Mouse (Mus musculus): ENCODE data around the gene Mybpc2. TPM values are rescaled to one million over a fixed set of nuclear protein-coding genes. Genes with fewer than 3 reads are reported as not detected.

Mybpc2 gene
- polyA plus RNA-seq, 1 experiment = 6.4 TPM

DNA sequence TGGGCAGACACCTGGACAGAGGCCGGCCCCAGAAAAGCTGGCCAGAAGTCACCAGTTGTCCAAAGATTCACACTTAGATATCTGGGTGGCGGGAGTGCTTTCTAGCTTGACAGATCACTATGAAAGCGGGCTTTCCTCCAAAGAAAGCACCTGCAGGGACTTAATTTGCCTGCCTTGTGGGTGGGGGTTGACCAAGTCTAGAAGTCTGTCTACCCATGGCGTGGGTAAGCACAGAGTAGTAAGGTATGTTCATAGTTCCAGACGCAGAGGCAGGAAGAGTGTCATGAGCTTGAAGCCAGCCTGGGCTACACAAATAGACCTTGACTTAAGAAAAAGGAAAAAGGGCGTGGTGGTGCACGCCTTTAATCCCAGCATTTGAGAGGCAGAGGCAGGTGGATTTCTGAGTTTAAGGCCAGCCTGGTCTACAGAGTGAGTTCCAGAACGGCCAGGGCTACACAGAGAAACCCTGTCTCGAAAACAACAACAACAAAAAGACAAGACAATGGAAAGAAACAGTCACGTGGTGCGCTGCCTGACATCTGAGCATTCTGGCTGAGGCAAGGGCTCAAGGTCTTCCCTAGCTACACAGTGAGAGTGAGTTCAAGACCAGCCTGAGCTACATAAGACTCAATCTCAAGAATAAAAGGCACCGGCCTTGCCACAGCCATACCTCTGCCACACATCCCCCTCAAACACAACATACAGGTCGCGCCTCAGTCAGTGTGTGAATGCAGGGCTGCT is 2.1 kb upstream of the Mybpc2 start:
- Histone ChIP-seq H3K4me1 (ENCODE audit: control insufficient read depth, insufficient read depth, low read length) (no peaks in the 10 kb centered on the region; the same call in 1 of the 2 replicates), H3K4me3 (ENCODE audit: insufficient read depth, low read depth, low read length) (no peak overlapping the region), H3K36me3 (ENCODE audit: control insufficient read depth, insufficient read depth, low read length) (no peaks in the 10 kb centered on the region), H3K27me3 (replicated peaks; ENCODE audit: control insufficient read depth, insufficient read depth, low read length) (no peaks in the 10 kb centered on the region), H3K27ac (ENCODE audit: insufficient read depth, low read depth, low read length) (no peak overlapping the region)
- 92% methylated on average over 14 of the region's 14 CpGs for WGBS
- DNase-seq = no peak
- no peak for TF ChIP-seq POLR2A (IDR thresholded peaks at IDR 0.05; ENCODE audit: low read depth, low read length)
- no peak for TF ChIP-seq CTCF (conservative IDR thresholded peaks at IDR 0.05; ENCODE audit: insufficient read depth, insufficient read length, low read depth, low read length)

DNA sequence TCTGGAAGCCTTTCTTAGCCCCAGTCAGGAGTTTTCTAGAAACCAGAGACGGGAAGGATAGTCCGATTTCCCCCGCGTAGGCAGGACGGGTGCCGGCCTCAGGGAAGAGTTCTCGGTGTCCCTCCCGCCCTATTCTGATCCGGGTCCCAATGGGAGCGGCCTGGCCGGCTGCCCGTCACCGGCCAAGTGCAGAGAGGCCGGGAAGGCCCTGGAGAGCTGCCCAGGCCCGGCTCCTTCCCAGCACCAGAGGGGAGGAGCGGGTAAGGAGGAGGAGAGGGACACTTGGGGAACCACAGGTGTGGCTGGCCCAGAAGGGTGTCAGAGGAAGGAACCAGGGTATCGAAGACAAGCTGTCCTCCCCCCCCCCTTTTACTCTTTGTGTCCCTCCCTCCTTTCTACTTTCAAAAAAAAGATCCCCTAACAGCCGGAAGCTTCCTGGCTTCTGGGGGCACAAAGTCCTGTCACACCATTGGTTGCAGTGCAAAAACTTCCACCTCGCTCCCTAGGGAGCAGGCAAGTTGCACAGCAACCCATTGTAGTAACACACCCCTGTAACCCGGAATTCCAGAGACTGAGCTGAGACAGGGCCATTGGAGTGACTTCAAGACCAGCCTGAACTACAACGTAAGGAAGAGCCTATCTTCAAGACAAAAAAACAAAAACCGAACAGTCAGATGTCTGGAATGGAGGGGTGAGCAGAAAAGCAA is 823 bp upstream of the Mybpc2 start:
- H3K27me3 ChIP-seq (replicated peaks; ENCODE audit: control insufficient read depth, insufficient read depth, low read length) = no peaks in the 10 kb centered on the region
- no peak for TF ChIP-seq POLR2A (IDR thresholded peaks at IDR 0.05; ENCODE audit: low read depth, low read length)
- TF ChIP-seq CTCF (conservative IDR thresholded peaks at IDR 0.05; ENCODE audit: insufficient read depth, insufficient read length, low read depth, low read length) = no peak
- WGBS = 8% methylated on average over 22 of the region's 22 CpGs
- H3K4me1 ChIP-seq (ENCODE audit: control insufficient read depth, insufficient read depth, low read length) = no peaks in the 10 kb centered on the region; the same call in 1 of the 2 replicates
- H3K36me3 ChIP-seq (ENCODE audit: control insufficient read depth, insufficient read depth, low read length) = no peaks in the 10 kb centered on the region
- H3K27ac ChIP-seq (ENCODE audit: insufficient read depth, low read depth, low read length) = no peak overlapping the region
- DNase-seq = peak; percentile 96
- peak overlapping the region; percentile 9 for H3K4me3 ChIP-seq (ENCODE audit: insufficient read depth, low read depth, low read length)

DNA sequence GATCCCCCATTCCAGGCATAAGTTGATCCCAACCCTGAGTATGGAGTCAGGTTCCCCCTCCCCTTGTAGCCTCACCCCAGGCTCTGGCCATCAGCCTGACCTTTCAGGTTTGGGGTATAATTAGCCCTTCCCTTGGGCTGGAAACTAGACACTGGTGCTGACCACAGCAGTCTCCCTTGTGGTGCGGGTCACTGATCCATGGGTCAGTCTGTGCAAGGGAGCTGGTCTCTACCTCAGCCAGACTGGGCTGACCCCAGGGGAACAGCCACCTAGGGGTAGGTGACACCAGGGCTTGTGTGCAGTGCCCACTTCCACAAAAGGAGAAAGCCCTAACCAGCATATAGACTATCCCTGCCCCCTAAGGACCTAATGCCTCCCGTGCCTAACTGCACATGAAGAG is 1.4 kb downstream of the Mybpc2 start:
- Histone ChIP-seq H3K36me3 (ENCODE audit: control insufficient read depth, insufficient read depth, low read length) (no peaks in the 10 kb centered on the region), H3K4me3 (ENCODE audit: insufficient read depth, low read depth, low read length) (no peak overlapping the region), H3K4me1 (ENCODE audit: control insufficient read depth, insufficient read depth, low read length) (no peaks in the 10 kb centered on the region; the same call in 1 of the 2 replicates), H3K27ac (ENCODE audit: insufficient read depth, low read depth, low read length) (no peak overlapping the region), H3K27me3 (replicated peaks; ENCODE audit: control insufficient read depth, insufficient read depth, low read length) (no peaks in the 10 kb centered on the region)
- no peak for TF ChIP-seq POLR2A (IDR thresholded peaks at IDR 0.05; ENCODE audit: low read depth, low read length)
- TF ChIP-seq CTCF (conservative IDR thresholded peaks at IDR 0.05; ENCODE audit: insufficient read depth, insufficient read length, low read depth, low read length) = no peak
- DNase-seq = no peak
- WGBS = 74% methylated on average over 2 of the region's 2 CpGs

DNA sequence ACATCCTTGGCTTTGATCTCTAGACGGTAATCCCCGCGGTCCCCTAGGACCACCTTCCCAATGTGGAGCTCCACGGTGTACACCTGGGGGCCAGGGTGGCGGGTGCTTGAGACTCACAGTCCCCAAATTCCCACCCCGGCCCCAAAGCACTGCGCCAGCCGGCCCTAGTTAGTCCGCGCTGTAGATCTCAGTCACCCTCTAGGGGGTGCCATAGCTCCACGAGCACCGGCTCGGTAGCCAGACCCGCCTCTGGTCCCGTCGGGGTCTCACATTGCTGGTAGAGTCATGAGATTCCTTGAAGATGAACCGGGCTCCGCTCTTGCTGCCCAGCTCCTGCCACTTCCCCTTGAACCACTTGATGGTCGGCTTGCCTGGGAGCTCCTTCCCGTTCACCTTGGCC is 2.7 kb downstream of the Mybpc2 start:
- DNase-seq = peak; percentile 60
- Histone ChIP-seq H3K27ac (ENCODE audit: insufficient read depth, low read depth, low read length) (no peak overlapping the region), H3K4me1 (ENCODE audit: control insufficient read depth, insufficient read depth, low read length) (no peaks in the 10 kb centered on the region), H3K4me3 (ENCODE audit: insufficient read depth, low read depth, low read length) (no peak overlapping the region), H3K36me3 (ENCODE audit: control insufficient read depth, insufficient read depth, low read length) (no peaks in the 10 kb centered on the region), H3K27me3 (replicated peaks; ENCODE audit: control insufficient read depth, insufficient read depth, low read length) (no peaks in the 10 kb centered on the region)
- WGBS = 3% methylated on average over 20 of the region's 20 CpGs
- no peak for TF ChIP-seq POLR2A (IDR thresholded peaks at IDR 0.05; ENCODE audit: low read depth, low read length)
- peak; percentile 77 for TF ChIP-seq CTCF (conservative IDR thresholded peaks at IDR 0.05; ENCODE audit: insufficient read depth, insufficient read length, low read depth, low read length)

DNA sequence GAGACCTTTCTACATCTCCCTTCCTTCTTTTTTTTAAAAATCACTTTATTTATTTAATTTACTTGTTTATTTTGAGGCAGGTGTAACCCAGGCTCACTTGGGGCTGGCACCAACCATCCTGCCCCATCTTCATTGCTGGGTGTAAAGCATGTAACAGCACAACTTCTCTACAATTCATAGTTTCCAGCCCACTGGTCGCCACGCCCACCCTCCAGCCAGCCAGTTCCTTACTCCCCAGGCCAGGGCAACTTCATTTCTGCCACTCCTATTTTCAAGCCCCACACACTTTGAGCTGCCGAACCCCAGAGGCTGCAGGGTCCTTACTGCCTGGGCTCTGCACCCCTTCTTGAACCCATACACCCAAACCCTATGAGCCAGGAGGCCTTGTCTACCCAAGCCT is 3.5 kb downstream of the Mybpc2 start:
- no peaks in the 10 kb centered on the region for H3K27me3 ChIP-seq (replicated peaks; ENCODE audit: control insufficient read depth, insufficient read depth, low read length)
- H3K36me3 ChIP-seq (ENCODE audit: control insufficient read depth, insufficient read depth, low read length) = no peaks in the 10 kb centered on the region
- 55% methylated on average over 3 of the region's 3 CpGs for WGBS
- H3K4me3 ChIP-seq (ENCODE audit: insufficient read depth, low read depth, low read length) = no peak overlapping the region
- no peak for DNase-seq
- no peak overlapping the region for H3K27ac ChIP-seq (ENCODE audit: insufficient read depth, low read depth, low read length)
- H3K4me1 ChIP-seq (ENCODE audit: control insufficient read depth, insufficient read depth, low read length) = no peaks in the 10 kb centered on the region
- TF ChIP-seq CTCF (conservative IDR thresholded peaks at IDR 0.05; ENCODE audit: insufficient read depth, insufficient read length, low read depth, low read length) (no peak), POLR2A (IDR thresholded peaks at IDR 0.05; ENCODE audit: low read depth, low read length) (no peak)

DNA sequence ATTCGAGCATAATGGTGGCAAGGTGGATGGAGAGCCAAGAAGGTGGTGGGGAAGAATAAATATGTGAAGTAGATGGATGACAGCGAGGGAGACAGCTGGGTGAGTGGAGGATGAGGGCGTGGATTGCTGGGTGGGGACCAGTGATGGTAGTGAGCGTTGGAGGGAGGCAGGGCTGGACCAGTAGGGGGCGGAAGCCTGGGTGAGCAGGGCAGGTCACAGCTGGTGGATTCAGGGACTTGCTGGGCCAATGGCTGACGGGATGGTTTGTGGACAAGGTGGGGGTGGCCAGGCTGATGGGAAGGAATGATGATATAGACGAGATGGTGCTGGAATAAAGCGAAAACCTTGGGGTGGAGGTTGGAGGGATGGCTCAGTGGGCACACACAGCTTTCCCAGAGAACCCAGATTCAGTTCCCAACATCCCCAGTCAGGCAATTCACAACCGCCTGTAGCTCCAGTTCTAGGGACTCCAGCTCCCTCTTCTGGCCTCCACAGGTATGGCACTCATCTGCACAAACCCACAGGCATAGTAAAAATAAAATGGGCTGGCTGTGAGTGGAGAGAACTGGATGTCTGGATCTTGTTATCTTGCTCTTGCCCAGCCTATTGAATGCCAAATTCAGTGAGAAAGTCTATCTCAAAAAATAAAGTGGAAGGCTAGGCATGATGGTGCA is 5.1 kb downstream of the Mybpc2 start:
- Histone ChIP-seq H3K36me3 (ENCODE audit: control insufficient read depth, insufficient read depth, low read length) (no peaks in the 10 kb centered on the region), H3K27ac (ENCODE audit: insufficient read depth, low read depth, low read length) (no peak overlapping the region), H3K27me3 (replicated peaks; ENCODE audit: control insufficient read depth, insufficient read depth, low read length) (no peaks in the 10 kb centered on the region), H3K4me3 (ENCODE audit: insufficient read depth, low read depth, low read length) (no peak overlapping the region), H3K4me1 (ENCODE audit: control insufficient read depth, insufficient read depth, low read length) (no peaks in the 10 kb centered on the region)
- 68% methylated on average over 9 of the region's 9 CpGs for WGBS
- DNase-seq = no peak
- TF ChIP-seq CTCF (conservative IDR thresholded peaks at IDR 0.05; ENCODE audit: insufficient read depth, insufficient read length, low read depth, low read length) = peak; percentile 40
- TF ChIP-seq POLR2A (IDR thresholded peaks at IDR 0.05; ENCODE audit: low read depth, low read length) = no peak

DNA sequence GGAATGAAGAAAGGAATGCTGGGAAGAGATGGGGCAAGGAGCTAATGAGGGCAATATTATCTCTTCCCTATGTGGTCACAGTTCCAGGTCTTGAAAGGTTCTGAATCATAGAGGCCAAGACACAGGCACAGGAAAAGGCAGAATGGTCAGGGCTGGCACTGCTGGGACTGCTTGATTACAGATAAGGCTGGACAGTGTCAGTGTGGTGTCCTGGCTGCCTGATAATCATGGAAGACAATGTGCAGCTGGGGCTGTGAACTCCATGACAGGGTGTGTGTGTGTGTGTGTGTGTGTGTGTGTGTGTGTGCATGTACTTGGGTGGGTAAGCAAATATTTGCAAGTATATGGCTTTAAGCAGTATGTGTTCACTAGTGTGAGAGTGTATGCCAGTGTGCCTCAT is 17.0 kb downstream of the Mybpc2 start:
- no peak for TF ChIP-seq POLR2A (IDR thresholded peaks at IDR 0.05; ENCODE audit: low read depth, low read length)
- TF ChIP-seq CTCF (conservative IDR thresholded peaks at IDR 0.05; ENCODE audit: insufficient read depth, insufficient read length, low read depth, low read length) = no peak

More for the DNA sequence above, 17.0 kb downstream of the Mybpc2 start:
- DNase-seq = no peak
- H3K4me3 ChIP-seq (ENCODE audit: insufficient read depth, low read depth, low read length) = no peak overlapping the region
- H3K27ac ChIP-seq (ENCODE audit: insufficient read depth, low read depth, low read length) = no peak overlapping the region
- H3K4me1 ChIP-seq (ENCODE audit: control insufficient read depth, insufficient read depth, low read length) = no peaks in the 10 kb centered on the region
- no peaks in the 10 kb centered on the region for H3K36me3 ChIP-seq (ENCODE audit: control insufficient read depth, insufficient read depth, low read length)
- H3K27me3 ChIP-seq (replicated peaks; ENCODE audit: control insufficient read depth, insufficient read depth, low read length) = no peaks in the 10 kb centered on the region

Data from kidney, adult 2 months (tissue).